Mouse (Mus musculus) kidney, adult 2 months (tissue): ENCODE measurements at regions not wholly inside any gene's neighbourhood (a gene's known extent, or its start where the extent isn't known, plus 50 kb on each side); places are given as distances from the start of the nearest gene placed in this dataset.

Experiments used
- DNase-seq: peaks from one replicate; pipeline ENCODE4 v3.0.0; 2021
- H3K27ac ChIP-seq: fragments of 200-500 bp; 2 replicates; pipeline ENCODE4 v1.5.1; 2012; ENCODE audit warnings: low read depth, low read length, control low read depth, inconsistent platforms; ENCODE audit not compliant: insufficient read depth
- H3K27me3 ChIP-seq: fragments of 200-500 bp; replicated peaks from 2 replicates; pipeline ENCODE4 v1.6.1; 2012; ENCODE audit warnings: mild to moderate bottlenecking, moderate library complexity, low read length, inconsistent platforms; ENCODE audit not compliant: control insufficient read depth, insufficient read depth
- H3K36me3 ChIP-seq: fragments of 200-500 bp; 2 replicates; pipeline ENCODE4 v1.6.1; 2012; ENCODE audit warnings: mild to moderate bottlenecking, moderate library complexity, low read length, inconsistent platforms; ENCODE audit not compliant: control insufficient read depth, insufficient read depth
- H3K4me1 ChIP-seq: fragments of 200-500 bp; 2 replicates; pipeline ENCODE4 v1.6.1; 2011; ENCODE audit warnings: low read length; ENCODE audit not compliant: control insufficient read depth, insufficient read depth
- H3K4me3 ChIP-seq: fragments of 200-500 bp; 2 replicates; pipeline ENCODE4 v1.5.1; 2011; ENCODE audit warnings: mild to moderate bottlenecking, low read depth, low read length, control low read depth; ENCODE audit not compliant: insufficient read depth
- CTCF ChIP-seq: fragments of 200-500 bp; conservative IDR thresholded peaks from 2 replicates; pipeline ENCODE4 v1.5.1; 2011; ENCODE audit warnings: low read depth, mild to moderate bottlenecking, control low read depth, low read length, moderate library complexity, mixed read lengths; ENCODE audit not compliant: insufficient read depth, insufficient read length
- POLR2A ChIP-seq: fragments of 200-500 bp; IDR thresholded peaks from one replicate; pipeline ENCODE4 v1.6.1; 2011; ENCODE audit warnings: low read depth, low read length, control low read depth
- WGBS: fragments of 180-500 bp; shearing (Covaris S2); methylation state at CpG from one replicate; pipeline ENCODE4 v1.1.7; 2018; 5-methylcytosine and 5-hydroxymethylcytosine counted together

- Histone ChIP-seq H3K27me3 (no peaks in the 10 kb centered on the region), H3K4me3 (no peak overlapping the region), H3K4me1 (peaks cover 8% of the 10 kb centered on the region), H3K36me3 (no peaks in the 10 kb centered on the region), H3K27ac (no peak overlapping the region)
- no peak for DNase-seq
- WGBS: 89% methylated on average over 5 of the region's 5 CpGs
- no peak for TF ChIP-seq CTCF
- no peak for TF ChIP-seq POLR2A
Measured at GRCm38 (mm10) chr6:51683131-51683530, 159.4 kb downstream of the Snx10 start.

DNA sequence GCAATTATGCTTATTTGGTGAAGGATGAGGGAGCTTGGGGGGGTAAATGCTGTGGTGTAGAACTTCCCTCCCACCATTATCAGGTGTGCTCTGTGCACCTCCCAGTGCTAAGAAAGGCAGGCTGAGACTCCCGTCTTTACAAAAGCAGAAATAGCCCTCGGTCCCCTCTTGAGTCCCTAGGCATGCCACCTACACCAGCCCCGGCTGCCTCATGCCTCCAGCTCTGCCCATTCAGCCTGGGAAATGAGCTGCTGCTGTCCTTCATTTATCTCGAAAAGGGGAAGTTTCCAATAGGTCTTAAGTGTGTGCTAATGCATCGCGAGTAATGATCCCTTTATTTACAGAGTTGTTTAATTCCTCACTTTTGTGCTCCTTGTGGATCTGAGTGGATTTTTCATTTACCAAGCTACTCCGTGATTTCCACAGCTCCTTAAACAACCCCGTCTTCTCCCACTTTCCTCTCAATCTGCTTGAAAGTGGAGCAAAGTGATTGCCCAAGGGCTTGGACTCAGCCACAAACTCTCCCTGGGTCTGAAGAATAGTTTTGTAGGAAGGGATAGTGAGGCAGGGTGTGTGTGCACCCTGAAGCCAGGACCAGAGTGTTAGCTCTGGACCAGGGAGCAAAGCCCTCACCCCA lies 162.1 kb downstream of the Snx10 start:
- WGBS: 79% methylated on average over 8 of the region's 8 CpGs
- H3K27me3 ChIP-seq: no peaks in the 10 kb centered on the region
- no peak for DNase-seq
- TF ChIP-seq POLR2A (no peak), CTCF (no peak)
- no peaks in the 10 kb centered on the region for H3K36me3 ChIP-seq
- H3K27ac ChIP-seq: no peak overlapping the region
- H3K4me1 ChIP-seq: peaks cover 1% of the 10 kb centered on the region; the same call in 1 of the 2 replicates
- no peak overlapping the region for H3K4me3 ChIP-seq

- Histone ChIP-seq H3K27ac (no peak overlapping the region), H3K4me3 (no peak overlapping the region), H3K4me1 (no peaks in the 10 kb centered on the region), H3K27me3 (no peaks in the 10 kb centered on the region), H3K36me3 (no peaks in the 10 kb centered on the region)
- TF ChIP-seq CTCF (no peak), POLR2A (no peak)
- 80% methylated on average over 13 of the region's 13 CpGs for WGBS
- DNase-seq: no peak
Measured at GRCm38 (mm10) chr6:51690795-51691563, 167.3 kb downstream of the Snx10 start.

DNA sequence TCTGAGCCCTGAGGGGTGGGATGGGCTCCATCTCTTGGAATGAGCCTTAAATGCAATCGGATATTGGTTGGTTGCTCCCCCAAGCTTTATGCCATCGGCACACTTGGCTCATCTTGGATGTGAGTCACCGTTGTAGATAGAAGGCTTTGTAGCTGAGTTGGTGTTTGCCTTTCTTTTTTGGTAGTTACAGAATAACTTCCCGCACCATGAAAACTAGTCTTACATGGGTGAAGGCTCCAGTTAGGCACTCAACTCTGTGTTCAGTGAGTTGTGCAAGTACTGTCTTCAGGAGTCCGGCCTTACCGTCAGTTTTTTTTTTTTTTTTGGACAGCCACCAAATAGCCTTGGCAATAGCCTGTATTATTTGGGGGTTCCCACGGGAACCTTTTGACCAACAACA lies 170.3 kb downstream of the Snx10 start:
- H3K4me3 ChIP-seq: no peak overlapping the region
- 55% methylated on average over 7 of the region's 7 CpGs for WGBS
- H3K27me3 ChIP-seq: no peaks in the 10 kb centered on the region
- H3K4me1 ChIP-seq: no peaks in the 10 kb centered on the region
- H3K27ac ChIP-seq: no peak overlapping the region
- H3K36me3 ChIP-seq: no peaks in the 10 kb centered on the region
- peak; percentile 35 for DNase-seq
- TF ChIP-seq POLR2A (no peak), CTCF (no peak)

- Histone ChIP-seq H3K27me3 (no peaks in the 10 kb centered on the region), H3K36me3 (no peaks in the 10 kb centered on the region), H3K4me3 (no peak overlapping the region), H3K27ac (no peak overlapping the region), H3K4me1 (no peaks in the 10 kb centered on the region)
- no peak for DNase-seq
- TF ChIP-seq POLR2A: no peak
- 68% methylated on average over 7 of the region's 7 CpGs for WGBS
Measured at GRCm38 (mm10) chr6:51696396-51696795, 172.7 kb downstream of the Snx10 start.

- Histone ChIP-seq H3K27ac (no peak overlapping the region), H3K4me1 (no peaks in the 10 kb centered on the region), H3K36me3 (no peaks in the 10 kb centered on the region), H3K27me3 (no peaks in the 10 kb centered on the region), H3K4me3 (no peak overlapping the region)
- WGBS: 89% methylated on average over 3 of the region's 3 CpGs
- DNase-seq: no peak
- TF ChIP-seq CTCF: no peak
- TF ChIP-seq POLR2A: no peak
Measured at GRCm38 (mm10) chr6:51697754-51698153, 174.1 kb downstream of the Snx10 start.

DNA sequence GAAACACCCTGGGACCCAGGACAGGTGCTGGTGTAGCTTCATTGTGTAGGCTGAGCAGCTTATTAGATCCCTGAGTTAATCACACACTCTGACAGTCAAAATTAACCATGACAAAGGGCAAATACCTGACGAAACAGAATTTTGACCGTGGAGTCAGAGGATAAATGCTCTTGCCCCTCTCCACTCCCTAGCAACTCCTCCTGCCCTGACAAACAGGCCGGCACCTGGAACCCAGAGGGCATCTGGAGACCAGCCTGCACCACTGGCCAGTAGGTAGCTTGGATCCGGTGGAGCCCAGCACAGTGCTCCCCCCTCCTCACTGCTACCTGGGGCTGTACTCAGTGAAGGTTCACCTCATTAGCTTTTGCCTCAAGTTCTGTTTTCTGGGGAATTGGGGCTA lies 174.5 kb downstream of the Snx10 start:
- Histone ChIP-seq H3K4me3 (no peak overlapping the region), H3K4me1 (no peaks in the 10 kb centered on the region)
- peak; percentile 56 for DNase-seq

More for the DNA sequence above, 174.5 kb downstream of the Snx10 start:
- Histone ChIP-seq H3K27me3 (no peaks in the 10 kb centered on the region), H3K36me3 (no peaks in the 10 kb centered on the region), H3K27ac (no peak overlapping the region)
- TF ChIP-seq POLR2A: no peak
- no peak for TF ChIP-seq CTCF
- 50% methylated on average over 4 of the region's 4 CpGs for WGBS
